Mouse (Mus musculus): ENCODE measurements around the gene Cd9. TPM values are rescaled to one million over a fixed set of nuclear protein-coding genes. Genes with fewer than 3 reads are reported as not detected.
A peak's percentile ranks its signal among the peaks of the same experiment; 100 is the strongest.

Cd9 gene
- total RNA-seq, 2 experiments from 2014 or later, result 39.6 to 40.7 TPM

- Histone ChIP-seq H3K4me3 (no peak overlapping the region), H3K27ac (peak overlapping the region; percentile 30; the same call in 1 of the 2 replicates)
- intact Hi-C loops (cut with DNase I), result no loop called here
- DNase-seq (ENCODE audit: extremely low spot score in 1 of 2, low spot score in 2 of 2), result no peak
- TF ChIP-seq CTCF (IDR thresholded peaks at IDR 0.05), result no peak
Observed at GRCm38 (mm10) chr6:125480396-125481361, 13.9 kb downstream of the Cd9 start.

GRCm38 (mm10) chr6:125479359-125479758 is 15.2 kb downstream of the Cd9 start:
- TF ChIP-seq CTCF (IDR thresholded peaks at IDR 0.05), result no peak
- DNase-seq (ENCODE audit: extremely low spot score in 1 of 2, low spot score in 2 of 2), result no peak
- Histone ChIP-seq H3K27ac (no peak overlapping the region), H3K4me3 (no peak overlapping the region)
- intact Hi-C loops (cut with DNase I), result no loop called here

GRCm38 (mm10) chr6:125478135-125479128 is 16.2 kb downstream of the Cd9 start:
- no peak for TF ChIP-seq CTCF (IDR thresholded peaks at IDR 0.05)
- DNase-seq (ENCODE audit: extremely low spot score in 1 of 2, low spot score in 2 of 2), result no peak
- Histone ChIP-seq H3K4me3 (no peak overlapping the region), H3K27ac (no peak overlapping the region)
- intact Hi-C loops (cut with DNase I), result no loop called here

- H3K27ac ChIP-seq, result no peak overlapping the region; the same call in 1 of the 2 replicates
- intact Hi-C loops (cut with DNase I), result no loop called here
- H3K4me3 ChIP-seq, result no peak overlapping the region
- DNase-seq (ENCODE audit: extremely low spot score in 1 of 2, low spot score in 2 of 2), result no peak
- TF ChIP-seq CTCF (IDR thresholded peaks at IDR 0.05), result no peak
Observed at GRCm38 (mm10) chr6:125476826-125477589, 17.6 kb downstream of the Cd9 start.

GRCm38 (mm10) chr6:125476090-125476489 is 18.5 kb downstream of the Cd9 start:
- H3K4me3 ChIP-seq, result no peak overlapping the region
- TF ChIP-seq CTCF (IDR thresholded peaks at IDR 0.05), result no peak
- intact Hi-C loops (cut with DNase I), result no loop called here
- no peak overlapping the region for H3K27ac ChIP-seq
- no peak for DNase-seq (ENCODE audit: extremely low spot score in 1 of 2, low spot score in 2 of 2)

GRCm38 (mm10) chr6:125475184-125475583 is 19.4 kb downstream of the Cd9 start:
- Histone ChIP-seq H3K4me3 (no peak overlapping the region), H3K27ac (no peak overlapping the region)
- intact Hi-C loops (cut with DNase I), result no loop called here
- no peak for DNase-seq (ENCODE audit: extremely low spot score in 1 of 2, low spot score in 2 of 2)
- no peak for TF ChIP-seq CTCF (IDR thresholded peaks at IDR 0.05)

- Histone ChIP-seq H3K27ac (no peak overlapping the region), H3K4me3 (no peak overlapping the region)
- no peak for TF ChIP-seq CTCF (IDR thresholded peaks at IDR 0.05)
- no peak for DNase-seq (ENCODE audit: extremely low spot score in 1 of 2, low spot score in 2 of 2)
- intact Hi-C loops (cut with DNase I), result no loop called here
Observed at GRCm38 (mm10) chr6:125473939-125474338, 20.7 kb downstream of the Cd9 start.

GRCm38 (mm10) chr6:125473321-125473721 is 21.3 kb downstream of the Cd9 start:
- no peak for DNase-seq (ENCODE audit: extremely low spot score in 1 of 2, low spot score in 2 of 2)
- intact Hi-C loops (cut with DNase I), result no loop called here
- no peak overlapping the region for H3K27ac ChIP-seq
- TF ChIP-seq CTCF (IDR thresholded peaks at IDR 0.05), result no peak
- H3K4me3 ChIP-seq, result no peak overlapping the region

GRCm38 (mm10) chr6:125471921-125472320 is 22.7 kb downstream of the Cd9 start:
- no peak overlapping the region for H3K4me3 ChIP-seq
- intact Hi-C loops (cut with DNase I), result no loop called here
- no peak for DNase-seq (ENCODE audit: extremely low spot score in 1 of 2, low spot score in 2 of 2)
- TF ChIP-seq CTCF (IDR thresholded peaks at IDR 0.05), result no peak
- H3K27ac ChIP-seq, result peak overlapping the region; percentile 28; the same call in 1 of the 2 replicates

GRCm38 (mm10) chr6:125471326-125471725 is 23.3 kb downstream of the Cd9 start:
- H3K27ac ChIP-seq, result peak overlapping the region; percentile 28; the same call in 1 of the 2 replicates
- TF ChIP-seq CTCF (IDR thresholded peaks at IDR 0.05), result no peak
- no peak overlapping the region for H3K4me3 ChIP-seq
- no peak for DNase-seq (ENCODE audit: extremely low spot score in 1 of 2, low spot score in 2 of 2)
- intact Hi-C loops (cut with DNase I), result no loop called here

GRCm38 (mm10) chr6:125470616-125471015 is 24.0 kb downstream of the Cd9 start:
- no peak overlapping the region for H3K27ac ChIP-seq
- DNase-seq (ENCODE audit: extremely low spot score in 1 of 2, low spot score in 2 of 2), result no peak
- intact Hi-C loops (cut with DNase I), result no loop called here
- TF ChIP-seq CTCF (IDR thresholded peaks at IDR 0.05), result no peak
- H3K4me3 ChIP-seq, result no peak overlapping the region
